Mouse (Mus musculus): ENCODE results near the gene Magi1. TPM values are rescaled to one million over a fixed set of nuclear protein-coding genes. Genes with fewer than 3 reads are reported as not detected.

The Magi1 gene
- polyA plus RNA-seq, 1 experiment from 2014 or later = 12.0 TPM

GRCm38 (mm10) chr6:93924568-93924967, 359.1 kb downstream of the Magi1 start:
- no peaks in the 10 kb centered on the region for H3K36me3 ChIP-seq (replicated peaks; ENCODE audit: control insufficient read depth, insufficient read depth, low read depth, low read length)
- no peaks in the 10 kb centered on the region for H3K27me3 ChIP-seq (ENCODE audit: control insufficient read depth, insufficient read depth, low read length)
- no peak overlapping the region for H3K4me2 ChIP-seq (ENCODE audit: low read depth, low read length)
- no peak for ATAC-seq (replicated peaks; ENCODE audit: insufficient number of reproducible peaks, low FRiP score, low TSS enrichment, low read depth)
- no peak overlapping the region for H3K27ac ChIP-seq (replicated peaks; ENCODE audit: low read depth, low read length)
- 91% methylated on average over 2 of the region's 2 CpGs for WGBS
- no peaks in the 10 kb centered on the region for H3K4me1 ChIP-seq (ENCODE audit: control insufficient read depth, insufficient read depth, low read length)
- no peak overlapping the region for H3K4me3 ChIP-seq (ENCODE audit: low read depth, low read length)
- no peak overlapping the region for H3K9ac ChIP-seq (replicated peaks; ENCODE audit: low read length)
- no peaks in the 10 kb centered on the region for H3K9me3 ChIP-seq (replicated peaks; ENCODE audit: control insufficient read depth, low read length)
- no peak for DNase-seq (ENCODE audit: low spot score)

- Histone ChIP-seq H3K9me3 (replicated peaks; ENCODE audit: control insufficient read depth, low read length) (no peaks in the 10 kb centered on the region), H3K36me3 (replicated peaks; ENCODE audit: control insufficient read depth, insufficient read depth, low read depth, low read length) (no peaks in the 10 kb centered on the region), H3K4me3 (ENCODE audit: low read depth, low read length) (no peak overlapping the region), H3K9ac (replicated peaks; ENCODE audit: low read length) (no peak overlapping the region), H3K4me2 (ENCODE audit: low read depth, low read length) (no peak overlapping the region), H3K27me3 (ENCODE audit: control insufficient read depth, insufficient read depth, low read length) (no peaks in the 10 kb centered on the region), H3K4me1 (ENCODE audit: control insufficient read depth, insufficient read depth, low read length) (no peaks in the 10 kb centered on the region), H3K27ac (replicated peaks; ENCODE audit: low read depth, low read length) (no peak overlapping the region)
- 50% methylated on average over 3 of the region's 3 CpGs for WGBS
- DNase-seq (ENCODE audit: low spot score) = peak; percentile 17
- no peak for ATAC-seq (replicated peaks; ENCODE audit: insufficient number of reproducible peaks, low FRiP score, low TSS enrichment, low read depth)
Measured at GRCm38 (mm10) chr6:93923972-93924371, 359.7 kb downstream of the Magi1 start.

DNA sequence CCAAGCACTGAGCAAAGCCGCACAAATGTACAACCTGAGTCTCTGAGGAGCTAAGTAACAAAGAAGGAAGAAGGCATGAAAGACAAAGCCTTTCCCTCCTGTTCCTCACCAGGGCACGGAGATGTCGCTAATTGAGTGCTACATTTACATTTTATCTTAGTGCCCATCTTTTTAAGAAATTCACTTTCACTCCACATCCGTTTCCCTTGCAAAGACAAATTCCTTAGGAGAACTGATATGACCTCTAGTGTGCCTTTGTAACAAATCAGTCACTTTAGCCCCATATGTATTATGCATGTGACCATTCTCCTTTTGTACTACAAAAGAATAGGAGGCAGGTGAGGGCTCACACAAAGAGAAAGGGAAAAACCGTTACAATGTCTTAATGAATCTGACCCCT, 360.4 kb downstream of the Magi1 start:
- no peak overlapping the region for H3K4me3 ChIP-seq (ENCODE audit: low read depth, low read length)
- H3K9ac ChIP-seq (replicated peaks; ENCODE audit: low read length) = no peak overlapping the region
- H3K4me1 ChIP-seq (ENCODE audit: control insufficient read depth, insufficient read depth, low read length) = no peaks in the 10 kb centered on the region
- WGBS = 63% methylated on average over 5 of the region's 5 CpGs
- H3K4me2 ChIP-seq (ENCODE audit: low read depth, low read length) = no peak overlapping the region
- no peaks in the 10 kb centered on the region for H3K9me3 ChIP-seq (replicated peaks; ENCODE audit: control insufficient read depth, low read length)
- no peak for ATAC-seq (replicated peaks; ENCODE audit: insufficient number of reproducible peaks, low FRiP score, low TSS enrichment, low read depth)
- H3K27me3 ChIP-seq (ENCODE audit: control insufficient read depth, insufficient read depth, low read length) = no peaks in the 10 kb centered on the region
- no peaks in the 10 kb centered on the region for H3K36me3 ChIP-seq (replicated peaks; ENCODE audit: control insufficient read depth, insufficient read depth, low read depth, low read length)
- no peak for DNase-seq (ENCODE audit: low spot score)
- H3K27ac ChIP-seq (replicated peaks; ENCODE audit: low read depth, low read length) = no peak overlapping the region

DNA sequence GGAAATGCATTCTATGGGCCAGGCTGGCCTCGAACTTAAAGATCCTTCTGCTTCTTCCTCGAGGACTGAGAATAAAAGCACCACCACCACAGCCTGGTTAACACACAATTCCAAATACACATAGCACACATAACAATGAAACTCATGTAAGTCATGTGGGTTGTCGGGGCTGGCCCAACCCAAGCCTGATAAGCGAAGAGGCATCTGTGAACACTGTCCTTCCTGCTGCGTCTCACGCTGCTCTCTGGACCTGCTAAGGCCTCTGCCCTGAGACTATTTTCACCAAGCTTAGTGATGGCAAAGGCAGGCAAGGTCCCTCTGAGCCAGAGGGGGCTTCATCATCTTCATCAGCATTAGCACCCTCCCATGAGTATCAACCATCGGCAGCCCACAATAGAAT, 360.8 kb downstream of the Magi1 start:
- WGBS = 86% methylated on average over 7 of the region's 7 CpGs
- H3K9ac ChIP-seq (replicated peaks; ENCODE audit: low read length) = no peak overlapping the region
- no peaks in the 10 kb centered on the region for H3K9me3 ChIP-seq (replicated peaks; ENCODE audit: control insufficient read depth, low read length)
- H3K4me2 ChIP-seq (ENCODE audit: low read depth, low read length) = no peak overlapping the region
- DNase-seq (ENCODE audit: low spot score) = no peak
- H3K4me1 ChIP-seq (ENCODE audit: control insufficient read depth, insufficient read depth, low read length) = no peaks in the 10 kb centered on the region
- no peak overlapping the region for H3K27ac ChIP-seq (replicated peaks; ENCODE audit: low read depth, low read length)
- no peaks in the 10 kb centered on the region for H3K27me3 ChIP-seq (ENCODE audit: control insufficient read depth, insufficient read depth, low read length)
- no peak for ATAC-seq (replicated peaks; ENCODE audit: insufficient number of reproducible peaks, low FRiP score, low TSS enrichment, low read depth)
- no peaks in the 10 kb centered on the region for H3K36me3 ChIP-seq (replicated peaks; ENCODE audit: control insufficient read depth, insufficient read depth, low read depth, low read length)
- H3K4me3 ChIP-seq (ENCODE audit: low read depth, low read length) = no peak overlapping the region

- H3K4me1 ChIP-seq (ENCODE audit: control insufficient read depth, insufficient read depth, low read length) = 0 out of 2 replicates have a peak, but pooled peaks cover 8% of the 10 kb centered on the region
- no peaks in the 10 kb centered on the region for H3K9me3 ChIP-seq (replicated peaks; ENCODE audit: control insufficient read depth, low read length)
- H3K9ac ChIP-seq (replicated peaks; ENCODE audit: low read length) = peak overlapping the region; percentile 65
- H3K27me3 ChIP-seq (ENCODE audit: control insufficient read depth, insufficient read depth, low read length) = no peaks in the 10 kb centered on the region
- WGBS = 2% methylated on average over 22 of the region's 22 CpGs
- ATAC-seq (replicated peaks; ENCODE audit: insufficient number of reproducible peaks, low FRiP score, low TSS enrichment, low read depth) = peak; percentile 51
- peak overlapping the region; percentile 64 for H3K4me2 ChIP-seq (ENCODE audit: low read depth, low read length)
- peak overlapping the region; percentile 93 for H3K27ac ChIP-seq (replicated peaks; ENCODE audit: low read depth, low read length)
- DNase-seq (ENCODE audit: low spot score) = peak; percentile 70
- peak overlapping the region; percentile 33 for H3K4me3 ChIP-seq (ENCODE audit: low read depth, low read length)
- H3K36me3 ChIP-seq (replicated peaks; ENCODE audit: control insufficient read depth, insufficient read depth, low read depth, low read length) = no peaks in the 10 kb centered on the region
Measured at GRCm38 (mm10) chr6:93913226-93913861, 370.4 kb downstream of the Magi1 start.

DNA sequence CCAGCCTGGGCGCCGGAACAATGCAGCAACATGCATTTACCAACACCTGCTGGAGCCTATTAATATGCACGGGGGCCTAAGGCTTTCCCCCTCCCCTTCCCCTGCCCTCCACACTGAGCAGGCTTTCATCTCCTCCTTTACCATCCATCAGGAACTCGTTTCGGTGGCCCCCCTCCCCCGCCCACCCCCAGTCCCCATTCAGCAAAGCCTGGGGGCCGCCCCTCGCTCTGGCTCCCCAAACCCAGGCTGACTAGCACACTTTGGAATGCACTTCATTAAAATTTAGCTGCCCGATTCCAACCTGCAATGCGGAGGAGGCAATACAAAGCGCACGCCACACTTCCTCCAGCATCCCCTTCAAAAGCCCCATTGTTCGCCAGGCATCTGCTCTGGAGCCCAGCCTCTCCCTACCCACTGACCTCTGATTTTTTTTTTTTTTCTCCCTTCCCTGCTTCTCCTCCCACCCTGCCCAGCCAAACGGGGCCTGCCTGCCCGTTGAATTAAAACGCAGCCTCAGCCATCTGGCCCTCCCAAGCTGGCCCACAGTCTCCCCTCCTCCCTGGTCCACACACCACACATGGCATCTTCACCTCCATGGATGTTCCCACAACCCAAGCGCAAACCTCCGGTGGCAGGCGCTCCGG, 371.0 kb downstream of the Magi1 start:
- H3K9ac ChIP-seq (replicated peaks; ENCODE audit: low read length) = peak overlapping the region; percentile 65
- H3K4me3 ChIP-seq (ENCODE audit: low read depth, low read length) = peak overlapping the region; percentile 33
- no peaks in the 10 kb centered on the region for H3K9me3 ChIP-seq (replicated peaks; ENCODE audit: control insufficient read depth, low read length)
- H3K27me3 ChIP-seq (ENCODE audit: control insufficient read depth, insufficient read depth, low read length) = no peaks in the 10 kb centered on the region
- H3K36me3 ChIP-seq (replicated peaks; ENCODE audit: control insufficient read depth, insufficient read depth, low read depth, low read length) = no peaks in the 10 kb centered on the region
- 0 out of 2 replicates have a peak, but pooled peaks cover 8% of the 10 kb centered on the region for H3K4me1 ChIP-seq (ENCODE audit: control insufficient read depth, insufficient read depth, low read length)
- WGBS = under 1% methylated on average over 20 of the region's 20 CpGs
- DNase-seq (ENCODE audit: low spot score) (peak; percentile 83), ATAC-seq (replicated peaks; ENCODE audit: insufficient number of reproducible peaks, low FRiP score, low TSS enrichment, low read depth) (peak; percentile 90)
- peak overlapping the region; percentile 64 for H3K4me2 ChIP-seq (ENCODE audit: low read depth, low read length)
- H3K27ac ChIP-seq (replicated peaks; ENCODE audit: low read depth, low read length) = peak overlapping the region; percentile 93

DNA sequence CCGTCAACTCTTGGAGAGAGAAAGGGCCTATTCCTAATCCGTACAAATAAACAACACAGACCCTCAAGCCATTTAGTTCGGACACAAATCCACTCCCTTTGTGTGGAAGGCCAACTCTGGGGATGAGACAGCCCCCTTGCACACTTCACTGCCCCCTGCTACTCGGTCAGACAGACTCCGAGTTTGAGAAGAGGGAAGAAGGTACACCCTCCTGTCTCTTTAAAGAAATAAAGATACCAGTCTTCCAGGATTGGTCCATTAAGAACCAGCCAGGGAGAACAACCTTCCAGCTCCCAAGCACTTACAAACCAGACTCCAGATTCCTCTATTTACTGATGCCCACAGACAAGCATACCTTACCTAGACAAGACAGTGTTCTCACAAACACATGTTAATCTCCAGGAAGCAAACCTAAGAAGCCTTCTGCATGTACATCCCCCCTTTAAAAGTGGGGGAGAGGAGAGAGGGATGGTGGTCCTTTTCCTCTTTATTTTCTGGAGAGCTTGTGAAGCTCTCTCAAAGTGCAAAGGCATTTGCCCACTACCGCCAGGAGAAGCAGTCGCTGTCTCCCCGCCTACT, 371.6 kb downstream of the Magi1 start:
- H3K4me1 ChIP-seq (ENCODE audit: control insufficient read depth, insufficient read depth, low read length) = 0 out of 2 replicates have a peak, but pooled peaks cover 8% of the 10 kb centered on the region
- H3K27ac ChIP-seq (replicated peaks; ENCODE audit: low read depth, low read length) = peak overlapping the region; percentile 93
- H3K27me3 ChIP-seq (ENCODE audit: control insufficient read depth, insufficient read depth, low read length) = no peaks in the 10 kb centered on the region
- H3K4me2 ChIP-seq (ENCODE audit: low read depth, low read length) = peak overlapping the region; percentile 64
- 5% methylated on average over 8 of the region's 8 CpGs for WGBS
- no peaks in the 10 kb centered on the region for H3K36me3 ChIP-seq (replicated peaks; ENCODE audit: control insufficient read depth, insufficient read depth, low read depth, low read length)
- ATAC-seq (replicated peaks; ENCODE audit: insufficient number of reproducible peaks, low FRiP score, low TSS enrichment, low read depth) = peak; percentile 10
- H3K9ac ChIP-seq (replicated peaks; ENCODE audit: low read length) = peak overlapping the region; percentile 65
- no peak for DNase-seq (ENCODE audit: low spot score)
- peak overlapping the region; percentile 33 for H3K4me3 ChIP-seq (ENCODE audit: low read depth, low read length)
- no peaks in the 10 kb centered on the region for H3K9me3 ChIP-seq (replicated peaks; ENCODE audit: control insufficient read depth, low read length)

GRCm38 (mm10) chr6:93911420-93911819, 372.3 kb downstream of the Magi1 start:
- no peak overlapping the region for H3K9ac ChIP-seq (replicated peaks; ENCODE audit: low read length)
- WGBS = 38% methylated on average over 2 of the region's 2 CpGs
- ATAC-seq (replicated peaks; ENCODE audit: insufficient number of reproducible peaks, low FRiP score, low TSS enrichment, low read depth) = no peak
- H3K9me3 ChIP-seq (replicated peaks; ENCODE audit: control insufficient read depth, low read length) = no peaks in the 10 kb centered on the region
- no peak overlapping the region for H3K27ac ChIP-seq (replicated peaks; ENCODE audit: low read depth, low read length)
- 0 out of 2 replicates have a peak, but pooled peaks cover 8% of the 10 kb centered on the region for H3K4me1 ChIP-seq (ENCODE audit: control insufficient read depth, insufficient read depth, low read length)
- H3K36me3 ChIP-seq (replicated peaks; ENCODE audit: control insufficient read depth, insufficient read depth, low read depth, low read length) = no peaks in the 10 kb centered on the region
- no peak for DNase-seq (ENCODE audit: low spot score)
- no peaks in the 10 kb centered on the region for H3K27me3 ChIP-seq (ENCODE audit: control insufficient read depth, insufficient read depth, low read length)
- H3K4me2 ChIP-seq (ENCODE audit: low read depth, low read length) = no peak overlapping the region; the same call in 1 of the 2 replicates
- no peak overlapping the region for H3K4me3 ChIP-seq (ENCODE audit: low read depth, low read length)
